Mouse (Mus musculus): Measurements from ENCODE around the gene Pacsin2.
"Not testable (repeated sequence)": the region's sequence is repeated elsewhere in the genome, so short reads cannot be mapped to it uniquely, and the experiment has no call there.

Gene Pacsin2

DNA sequence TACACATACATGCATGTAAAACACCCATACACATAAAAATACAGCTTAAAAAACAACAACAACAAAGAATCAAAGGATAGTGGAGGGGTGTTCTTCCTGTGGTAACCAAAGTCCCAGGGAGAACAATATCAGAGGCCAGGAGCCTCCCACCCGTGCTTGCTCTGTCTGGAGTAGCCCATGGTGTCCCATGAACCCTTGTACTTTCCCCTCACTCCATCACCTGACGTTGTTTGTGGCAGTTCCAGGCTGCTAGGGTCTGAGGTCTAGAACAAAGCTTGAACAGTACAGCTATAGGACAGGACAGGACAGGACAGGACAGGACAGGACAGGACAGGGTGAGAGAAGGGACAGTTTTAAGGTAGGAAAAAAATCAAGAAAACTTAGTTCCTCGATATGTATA lies 13.7 kb upstream of the Pacsin2 start:
- no peak for DNase-seq

- DNase-seq, result no peak
Observed at GRCm38 (mm10) chr15:83476593-83477273, 12.3 kb upstream of the Pacsin2 start.

GRCm38 (mm10) chr15:83474466-83474836 lies 10.0 kb upstream of the Pacsin2 start:
- DNase-seq, result no peak

DNA sequence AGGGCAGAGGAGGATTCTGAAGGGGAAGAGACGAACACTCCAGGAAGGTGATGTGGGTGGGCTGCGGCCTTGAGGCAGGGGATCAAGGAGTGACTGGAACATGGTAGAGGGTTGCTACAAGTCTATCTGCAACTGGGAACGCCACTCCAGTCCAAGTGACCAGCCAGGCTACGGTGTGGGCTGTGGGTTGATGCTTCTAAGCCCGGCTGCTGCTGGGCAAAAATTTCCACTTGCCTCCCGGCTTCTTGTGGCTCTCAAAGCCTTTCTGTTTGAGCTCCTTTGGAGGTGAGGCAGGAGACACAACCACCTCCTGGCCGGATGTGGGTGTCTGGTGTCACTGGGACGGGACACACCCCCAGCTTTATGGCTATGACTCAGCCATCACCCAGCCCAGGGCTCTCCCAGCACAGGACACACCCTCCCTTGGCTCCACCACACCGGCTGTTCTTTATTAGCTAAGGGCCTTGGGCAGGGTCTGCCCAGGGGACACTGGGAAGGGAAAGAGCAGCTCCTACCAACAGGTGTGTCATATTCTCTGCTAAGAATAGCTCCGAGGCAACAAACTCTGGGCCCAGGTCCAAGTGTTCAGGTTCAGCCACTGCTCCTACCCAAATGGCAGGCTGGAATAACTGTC lies 9.5 kb upstream of the Pacsin2 start:
- DNase-seq, result no peak

- DNase-seq, result no peak
Observed at GRCm38 (mm10) chr15:83473251-83473650, 8.8 kb upstream of the Pacsin2 start.

GRCm38 (mm10) chr15:83471476-83471875 lies 7.1 kb upstream of the Pacsin2 start:
- no peak for DNase-seq

DNA sequence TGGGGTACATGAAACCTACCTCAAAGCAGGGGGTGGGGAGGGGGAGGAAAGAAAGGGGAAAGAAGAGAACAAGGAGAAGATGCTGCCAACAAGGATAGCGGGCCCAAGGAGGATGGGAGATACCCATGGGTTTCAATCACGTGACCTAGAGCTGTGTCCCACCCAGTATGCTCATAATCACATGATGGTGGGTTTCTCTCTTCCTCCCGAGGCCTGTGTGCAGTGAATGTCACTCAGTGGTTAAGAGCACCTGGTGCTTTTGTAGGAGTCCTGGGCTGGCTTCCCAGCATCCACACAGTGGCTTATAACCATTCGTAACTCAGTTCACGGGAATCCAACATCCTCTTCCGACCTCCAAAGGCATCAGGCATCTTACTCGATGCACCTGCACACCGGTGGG lies 6.0 kb upstream of the Pacsin2 start:
- no peak for DNase-seq

GRCm38 (mm10) chr15:83469279-83469821 lies 4.9 kb upstream of the Pacsin2 start:
- no peak for DNase-seq

DNA sequence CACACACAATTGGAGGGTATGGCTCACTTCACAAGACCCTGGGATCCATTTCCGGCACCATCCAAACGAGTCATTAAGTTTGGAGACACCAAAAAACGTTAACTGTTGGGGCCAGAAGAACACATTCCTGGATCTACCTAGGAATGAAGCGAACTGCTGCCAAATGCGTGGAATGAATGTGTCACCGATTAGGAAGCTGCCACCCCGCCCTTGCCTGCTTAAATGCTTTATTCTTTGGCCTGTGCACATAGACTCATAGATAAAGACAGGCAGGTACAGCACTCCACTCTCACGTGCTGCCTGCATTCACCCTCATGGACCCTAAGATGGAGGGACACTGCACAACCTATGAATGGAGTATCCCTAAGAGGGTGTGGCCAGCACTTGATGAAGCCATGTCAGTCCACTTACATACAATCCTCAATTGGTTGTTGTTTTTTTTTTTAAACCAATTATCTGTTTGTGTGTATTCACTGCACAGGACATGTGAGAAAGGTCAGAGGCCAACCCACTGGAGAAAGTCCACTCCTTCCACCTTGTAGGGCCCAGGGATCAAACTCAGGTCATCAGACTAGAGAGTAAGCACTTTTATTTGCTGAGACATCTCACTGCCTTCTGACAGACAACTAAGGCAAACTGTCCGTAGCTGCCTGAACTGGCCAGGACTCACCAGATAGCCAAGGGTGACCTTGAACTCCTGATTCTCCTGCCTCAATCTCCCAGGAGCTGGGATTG lies 3.0 kb upstream of the Pacsin2 start:
- DNase-seq, result no peak

GRCm38 (mm10) chr15:83466331-83466730 lies 1.9 kb upstream of the Pacsin2 start:
- DNase-seq, result no peak

GRCm38 (mm10) chr15:83464905-83465650 lies 672 bp upstream of the Pacsin2 start:
- DNase-seq, result no peak

GRCm38 (mm10) chr15:83463369-83464082 lies 880 bp downstream of the Pacsin2 start:
- no peak for DNase-seq

- not testable (repeated sequence) for DNase-seq
Observed at GRCm38 (mm10) chr15:83462349-83462748, 2.1 kb downstream of the Pacsin2 start.

- no peak for DNase-seq
Observed at GRCm38 (mm10) chr15:83460891-83461290, 3.5 kb downstream of the Pacsin2 start.

DNA sequence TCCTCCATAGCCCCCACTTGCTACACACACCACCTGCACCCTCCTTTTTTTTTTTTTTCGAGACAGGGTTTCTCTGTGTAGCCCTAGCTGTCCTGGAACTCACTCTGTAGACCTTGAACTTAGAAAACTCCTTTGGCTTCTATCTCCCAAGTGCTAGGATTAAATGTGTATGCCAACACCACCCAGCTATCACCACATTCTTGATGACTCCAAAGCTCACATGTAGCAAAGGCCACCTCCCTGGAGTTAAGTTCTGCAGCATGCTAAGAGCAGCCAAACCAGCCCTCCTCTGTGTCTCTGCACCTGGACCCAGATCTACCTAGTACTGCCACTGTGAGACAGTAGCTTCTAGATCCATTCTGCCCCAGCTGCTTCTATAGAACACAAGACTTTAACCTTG lies 6.9 kb downstream of the Pacsin2 start:
- DNase-seq, result no peak

DNA sequence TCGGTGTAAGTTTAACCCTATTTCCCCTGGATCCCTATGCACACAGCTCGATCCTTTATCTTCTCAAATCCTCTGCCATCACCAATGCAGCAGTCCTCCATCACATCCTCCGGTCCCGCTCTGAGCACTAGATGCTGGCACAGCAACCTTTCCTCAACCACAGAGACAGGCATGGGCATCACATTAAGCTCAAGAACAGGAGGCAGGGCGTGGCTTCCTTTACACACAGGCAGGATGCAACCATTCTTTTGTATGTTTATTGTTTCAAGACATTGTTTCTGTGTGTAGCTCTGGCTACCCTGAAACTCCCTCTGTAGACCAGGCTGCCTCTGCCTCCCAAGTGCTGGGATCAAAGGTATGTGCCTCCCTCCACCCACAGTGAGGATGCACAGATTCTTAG lies 8.8 kb downstream of the Pacsin2 start:
- DNase-seq, result no peak

DNA sequence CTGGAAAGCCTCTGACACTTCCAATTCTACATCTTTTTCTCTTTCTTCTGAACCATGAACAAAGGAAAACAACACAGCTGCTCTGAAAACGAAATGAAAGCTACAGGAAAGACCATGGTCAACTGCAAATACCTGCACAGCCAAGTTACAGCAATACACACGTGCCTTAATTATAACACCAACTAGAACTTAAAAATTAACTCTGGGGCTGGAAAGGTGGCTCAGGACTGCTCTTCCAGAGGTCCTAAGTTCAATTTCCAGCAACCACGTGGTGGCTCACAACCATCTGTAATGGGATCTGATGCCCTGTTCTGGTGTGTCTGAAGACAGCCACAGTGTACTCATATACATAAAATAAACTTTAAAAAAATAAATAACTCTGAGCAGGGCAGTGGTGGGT lies 9.4 kb downstream of the Pacsin2 start:
- DNase-seq, result no peak

- DNase-seq, result no peak
Observed at GRCm38 (mm10) chr15:83454419-83454818, 10.0 kb downstream of the Pacsin2 start.

DNA sequence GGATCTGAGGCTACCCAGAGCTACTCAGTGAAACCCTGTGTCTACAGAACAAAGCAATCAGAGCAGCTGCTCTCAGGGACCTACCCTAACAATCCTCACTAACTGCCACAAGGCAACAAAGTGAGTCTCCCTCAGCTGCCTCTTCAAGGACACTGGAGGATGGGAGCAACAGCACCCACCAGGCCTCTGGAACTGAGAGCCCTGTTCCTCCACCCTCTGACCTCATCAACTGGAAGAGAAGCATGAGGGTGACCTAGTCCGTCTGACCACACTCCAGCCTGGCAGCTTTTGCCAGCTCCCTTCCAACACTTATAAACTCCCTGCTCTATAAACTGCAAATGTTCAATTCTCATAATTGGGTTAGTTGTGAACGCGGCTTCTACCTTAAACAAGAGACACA lies 10.5 kb downstream of the Pacsin2 start:
- no peak for DNase-seq

DNA sequence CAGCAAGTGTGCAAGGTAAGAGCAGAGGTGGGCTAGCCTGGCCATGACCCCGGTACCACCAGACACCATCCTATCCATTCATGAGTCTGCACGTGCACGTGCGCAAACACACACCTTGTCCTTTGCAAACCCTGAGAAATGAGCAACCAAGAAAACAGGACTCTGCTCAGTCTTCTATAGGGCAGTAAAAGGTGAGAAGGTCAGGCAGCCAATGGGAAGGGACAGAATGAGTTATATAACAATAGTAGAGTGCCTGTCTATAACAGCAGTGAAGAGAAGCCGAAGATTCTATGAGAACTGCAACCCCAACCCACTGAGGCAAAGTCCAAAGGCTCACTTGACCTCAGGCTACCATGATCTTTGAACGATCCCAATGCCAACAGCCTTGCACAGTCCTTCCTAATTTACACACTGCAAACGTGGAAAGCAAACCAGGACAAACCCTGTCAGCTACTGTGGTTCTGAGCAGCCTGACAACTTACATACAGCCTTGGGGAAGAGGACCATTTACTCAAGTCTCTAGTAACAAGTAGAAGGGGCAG lies 12.1 kb downstream of the Pacsin2 start:
- no peak for DNase-seq

- no peak for DNase-seq
Observed at GRCm38 (mm10) chr15:83451621-83452210, 12.7 kb downstream of the Pacsin2 start.

GRCm38 (mm10) chr15:83450007-83450406 lies 14.4 kb downstream of the Pacsin2 start:
- DNase-seq, result no peak

Measured in cerebellum, adult 11-12 months (tissue).